Mouse (Mus musculus) MEL (cell line): ENCODE measurements at regions not wholly inside any gene's neighbourhood (a gene's known extent, or its start where the extent isn't known, plus 50 kb on each side); places are given as distances from the start of the nearest gene placed in this dataset.

ENCODE experiments used
- DNase-seq: peaks from one replicate; pipeline ENCODE4 v3.0.0; 2011; ENCODE audit warnings: low read depth, low spot score
- H3K27ac ChIP-seq: 2 replicates; pipeline ENCODE4 v1.5.1; 2012; ENCODE audit warnings: low read depth, mild to moderate bottlenecking, control low read depth, low read length, moderate library complexity; ENCODE audit not compliant: control insufficient read depth
- H3K27me3 ChIP-seq, 2 experiments: fragments of 150-350 bp in 1 of 2; sonication (generic) in 1 of 2; 2 replicates each; pipeline ENCODE4 v1.6.1; 2012; ENCODE audit warnings: low read length in 2 of 2, mild to moderate bottlenecking in 2 of 2, improper control_type of control experiment in 1 of 2, moderate library complexity in 1 of 2; ENCODE audit not compliant: insufficient read depth in 2 of 2, control insufficient read depth in 1 of 2
- H3K36me3 ChIP-seq, 2 experiments: 2 replicates each; pipeline ENCODE4 v1.6.1; 2012 to 2014; ENCODE audit warnings: low read length in 2 of 2, improper control_type of control experiment in 1 of 2, inconsistent platforms in 1 of 2, mild to moderate bottlenecking in 1 of 2; ENCODE audit not compliant: insufficient read depth in 2 of 2, control insufficient read depth in 1 of 2
- H3K4me1 ChIP-seq, 2 experiments: fragments of 150-350 bp in 1 of 2; sonication (generic) in 1 of 2; 2 replicates each; pipeline ENCODE4 v1.6.1; 2012; ENCODE audit warnings: low read length in 2 of 2, improper control_type of control experiment in 1 of 2, mild to moderate bottlenecking in 1 of 2; ENCODE audit not compliant: insufficient read depth in 2 of 2, control insufficient read depth in 1 of 2
- H3K4me3 ChIP-seq, 2 experiments: fragments of 150-350 bp in 1 of 2; sonication (generic) in 1 of 2; 2 replicates each; pipeline ENCODE4 v1.5.1; 2012; ENCODE audit warnings: low read depth in 2 of 2, low read length in 2 of 2, mild to moderate bottlenecking in 2 of 2, moderate library complexity in 2 of 2, control low read depth in 1 of 2, improper control_type of control experiment in 1 of 2; ENCODE audit not compliant: control insufficient read depth in 1 of 2, insufficient read depth in 1 of 2
- H3K79me2 ChIP-seq: 2 replicates; pipeline ENCODE4 v1.6.1; 2012; ENCODE audit warnings: mild to moderate bottlenecking, low read length, moderate library complexity; ENCODE audit not compliant: control insufficient read depth, poor library complexity, insufficient read depth
- H3K9ac ChIP-seq: 2 replicates; pipeline ENCODE4 v1.6.1; 2012; ENCODE audit warnings: low read depth, mild to moderate bottlenecking, control low read depth, low read length, moderate library complexity; ENCODE audit not compliant: control insufficient read depth, poor library complexity, severe bottlenecking
- H3K9me3 ChIP-seq: fragments of 150-350 bp; sonication (generic); replicated peaks from 2 replicates; pipeline ENCODE4 v1.6.1; 2012; ENCODE audit warnings: mild to moderate bottlenecking, low read length, improper control_type of control experiment, moderate library complexity; ENCODE audit not compliant: insufficient read depth
- BHLHE40 ChIP-seq: IDR thresholded peaks from 2 replicates; pipeline ENCODE4 v1.6.1; 2012; ENCODE audit warnings: low read depth, mild to moderate bottlenecking, inconsistent platforms, low read length, improper control_type of control experiment, borderline replicate concordance
- E2F4 ChIP-seq: IDR thresholded peaks from 2 replicates; pipeline ENCODE4 v1.6.1; 2011; ENCODE audit warnings: low read depth, low read length, improper control_type of control experiment, borderline replicate concordance
- ELF1 ChIP-seq: IDR thresholded peaks from 2 replicates; pipeline ENCODE4 v1.6.1; 2014; ENCODE audit warnings: low read depth, mild to moderate bottlenecking, inconsistent platforms, low read length, improper control_type of control experiment, moderate library complexity
- ETS1 ChIP-seq: IDR thresholded peaks from 2 replicates; pipeline ENCODE4 v1.6.1; 2012; ENCODE audit warnings: low read depth, mild to moderate bottlenecking, inconsistent platforms, low read length, improper control_type of control experiment, moderate library complexity
- GATA1 ChIP-seq: IDR thresholded peaks from 2 replicates; pipeline ENCODE4 v1.6.1; 2011; ENCODE audit warnings: low read depth, low read length, improper control_type of control experiment
- JUND ChIP-seq: IDR thresholded peaks from 2 replicates; pipeline ENCODE4 v1.6.1; 2011; ENCODE audit warnings: low read depth, mild to moderate bottlenecking, improper control_type of control experiment, low read length
- KAT2A ChIP-seq: conservative IDR thresholded peaks from 2 replicates; pipeline ENCODE4 v1.6.1; 2012; ENCODE audit warnings: low read depth, low read length, improper control_type of control experiment, inconsistent platforms
- MYB ChIP-seq: IDR thresholded peaks from 2 replicates; pipeline ENCODE4 v1.6.1; 2011; ENCODE audit warnings: mild to moderate bottlenecking, low read depth, low read length, improper control_type of control experiment
- NELFE ChIP-seq: IDR thresholded peaks from 2 replicates; pipeline ENCODE4 v1.6.1; 2011; ENCODE audit warnings: low read depth, low read length, improper control_type of control experiment
- NRF1 ChIP-seq: IDR thresholded peaks from 2 replicates; pipeline ENCODE4 v1.6.1; 2014; ENCODE audit warnings: low read depth, mild to moderate bottlenecking, inconsistent platforms, low read length, improper control_type of control experiment, moderate library complexity; ENCODE audit not compliant: poor library complexity, insufficient read depth, severe bottlenecking
- POLR2A ChIP-seq, 2 experiments: IDR thresholded peaks; 2 replicates each; pipeline ENCODE4 v1.6.1; 2011 to 2012; ENCODE audit warnings: low read length in 2 of 2, mild to moderate bottlenecking in 2 of 2, control low read depth in 1 of 2, improper control_type of control experiment in 1 of 2, low read depth in 1 of 2, moderate library complexity in 1 of 2; ENCODE audit not compliant: control insufficient read depth in 1 of 2, insufficient read depth in 1 of 2, poor library complexity in 1 of 2
- RAD21 ChIP-seq: IDR thresholded peaks from 2 replicates; pipeline ENCODE4 v1.6.1; 2011; ENCODE audit warnings: mild to moderate bottlenecking, low read depth, low read length, improper control_type of control experiment
- RCOR1 ChIP-seq: IDR thresholded peaks from 2 replicates; pipeline ENCODE4 v1.6.1; 2012; ENCODE audit warnings: low read depth, mild to moderate bottlenecking, inconsistent platforms, low read length, improper control_type of control experiment
- TAL1 ChIP-seq: IDR thresholded peaks from 2 replicates; pipeline ENCODE4 v1.6.1; 2012; ENCODE audit warnings: mild to moderate bottlenecking, inconsistent platforms, low read length, moderate library complexity, mixed read lengths
- TBP ChIP-seq: IDR thresholded peaks from 2 replicates; pipeline ENCODE4 v1.8.0; 2011; ENCODE audit warnings: low read depth, low read length, improper control_type of control experiment
- TCF12 ChIP-seq: IDR thresholded peaks from 2 replicates; pipeline ENCODE4 v1.6.1; 2014; ENCODE audit warnings: low read depth, mild to moderate bottlenecking, inconsistent platforms, low read length, improper control_type of control experiment, moderate library complexity
- USF2 ChIP-seq, 2 experiments: IDR thresholded peaks; 2 replicates each; pipeline ENCODE4 v1.6.1; 2011 to 2012; ENCODE audit warnings: improper control_type of control experiment in 2 of 2, low read length in 2 of 2, borderline replicate concordance in 1 of 2, inconsistent platforms in 1 of 2, low read depth in 1 of 2, mild to moderate bottlenecking in 1 of 2; ENCODE audit not compliant: insufficient read depth in 1 of 2
- ZC3H11A ChIP-seq: IDR thresholded peaks from 2 replicates; pipeline ENCODE4 v1.6.1; 2012; ENCODE audit warnings: low read depth, mild to moderate bottlenecking, inconsistent platforms, low read length, improper control_type of control experiment

DNA sequence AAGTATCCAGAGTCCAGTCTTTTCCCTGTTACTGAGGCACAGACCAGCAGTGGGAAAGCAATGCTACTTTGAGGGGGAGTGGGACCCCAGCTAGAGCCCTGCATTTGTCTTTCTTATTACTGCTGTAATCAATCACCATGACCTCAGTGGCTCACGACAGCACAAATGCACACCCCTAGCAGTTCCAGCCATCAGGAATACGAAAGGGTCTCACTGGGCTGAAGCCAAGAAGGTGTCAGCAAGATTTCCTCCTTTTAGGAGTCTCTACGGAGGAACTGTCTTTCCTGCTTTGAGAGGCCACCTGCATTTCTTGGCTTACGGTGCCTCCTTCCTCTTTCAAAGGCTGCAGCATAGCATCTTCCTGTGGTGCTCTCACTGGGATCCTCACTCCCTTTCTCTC is 234.3 kb upstream of the Pgrmc2 start:
- Histone ChIP-seq H3K4me3 (no peak overlapping the region), H3K9me3 (no peaks in the 10 kb centered on the region), H3K36me3 (peaks cover 0 to 2% of the 10 kb centered on the region in 2 experiments; a peak in 1 of 4 replicates), H3K79me2 (no peaks in the 10 kb centered on the region)
- TF ChIP-seq TAL1 = no peak
- no peak for TF ChIP-seq E2F4
- TF ChIP-seq KAT2A = no peak
- TF ChIP-seq ZC3H11A = no peak
- TF ChIP-seq TCF12 = no peak
- no peak for TF ChIP-seq MYB
- no peak for TF ChIP-seq BHLHE40
- no peak for TF ChIP-seq NELFE
- no peak for TF ChIP-seq RAD21
- no peak for TF ChIP-seq USF2 (IDR thresholded peaks at IDR 0.05; ENCODE audit: borderline replicate concordance in 1 of 2, insufficient read depth in 1 of 2, low read depth in 1 of 2, low read length in 2 of 2)
- no peak for TF ChIP-seq ELF1
- no peak for TF ChIP-seq POLR2A (IDR thresholded peaks at IDR 0.05; ENCODE audit: control insufficient read depth in 1 of 2, insufficient read depth in 1 of 2, low read depth in 1 of 2, low read length in 2 of 2, poor library complexity in 1 of 2)
- TF ChIP-seq TBP = no peak
- TF ChIP-seq GATA1 = no peak
- TF ChIP-seq, all 39 proteins: peak for 0
- Histone ChIP-seq H3K27ac (no peak overlapping the region), H3K27me3 (no peaks in the 10 kb centered on the region), H3K4me1 (peaks cover 0 to 4% of the 10 kb centered on the region in 2 experiments; a peak in 1 of 4 replicates), H3K9ac (no peak overlapping the region)
- no peak for DNase-seq

DNA sequence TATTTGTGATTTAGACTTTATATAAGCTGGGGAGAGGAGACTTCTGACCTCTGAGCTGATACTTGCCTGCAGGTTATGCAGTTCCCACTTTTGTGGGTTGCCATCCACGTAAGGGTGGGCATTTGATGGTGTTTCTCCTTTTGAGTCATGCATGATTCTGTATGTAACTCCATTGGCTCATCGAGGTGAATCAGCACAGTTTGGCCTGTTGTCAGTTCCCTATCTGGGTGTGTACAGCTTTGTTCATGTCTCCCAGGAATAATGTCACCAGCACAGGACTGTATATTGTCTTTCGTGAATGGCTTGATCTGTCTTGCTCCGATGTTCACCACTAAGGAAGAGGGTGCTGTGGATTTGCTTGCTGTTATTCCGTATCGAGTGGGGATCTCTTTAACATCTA is 229.6 kb upstream of the Pgrmc2 start:
- H3K4me1 ChIP-seq = no peaks in the 10 kb centered on the region
- no peaks in the 10 kb centered on the region for H3K9me3 ChIP-seq
- TF ChIP-seq RCOR1 (no peak), NRF1 (no peak), ETS1 (no peak), ZC3H11A (no peak), KAT2A (no peak), JUND (no peak)
- peaks cover 0 to 5% of the 10 kb centered on the region in 2 experiments; a peak in 2 of 4 replicates for H3K27me3 ChIP-seq
- no peak for DNase-seq
- H3K27ac ChIP-seq = no peak overlapping the region
- H3K36me3 ChIP-seq = no peaks in the 10 kb centered on the region
- H3K9ac ChIP-seq = no peak overlapping the region
- H3K4me3 ChIP-seq = no peak overlapping the region
- no peaks in the 10 kb centered on the region for H3K79me2 ChIP-seq
